Mouse (Mus musculus) liver, adult 2 months (tissue): ENCODE results near the gene Gpr182.

Source experiments
- CTCF ChIP-seq: fragments of 200-500 bp; IDR thresholded peaks from 2 replicates; pipeline ENCODE4 v1.5.1; 2011; ENCODE audit warnings: low read depth, low read length, control low read depth
- POLR2A ChIP-seq: fragments of 200-500 bp; IDR thresholded peaks from 2 replicates; pipeline ENCODE4 v1.6.1; 2011; ENCODE audit warnings: low read length, control low read depth; ENCODE audit not compliant: insufficient read depth; ENCODE audit errors: extremely low read depth

DNA sequence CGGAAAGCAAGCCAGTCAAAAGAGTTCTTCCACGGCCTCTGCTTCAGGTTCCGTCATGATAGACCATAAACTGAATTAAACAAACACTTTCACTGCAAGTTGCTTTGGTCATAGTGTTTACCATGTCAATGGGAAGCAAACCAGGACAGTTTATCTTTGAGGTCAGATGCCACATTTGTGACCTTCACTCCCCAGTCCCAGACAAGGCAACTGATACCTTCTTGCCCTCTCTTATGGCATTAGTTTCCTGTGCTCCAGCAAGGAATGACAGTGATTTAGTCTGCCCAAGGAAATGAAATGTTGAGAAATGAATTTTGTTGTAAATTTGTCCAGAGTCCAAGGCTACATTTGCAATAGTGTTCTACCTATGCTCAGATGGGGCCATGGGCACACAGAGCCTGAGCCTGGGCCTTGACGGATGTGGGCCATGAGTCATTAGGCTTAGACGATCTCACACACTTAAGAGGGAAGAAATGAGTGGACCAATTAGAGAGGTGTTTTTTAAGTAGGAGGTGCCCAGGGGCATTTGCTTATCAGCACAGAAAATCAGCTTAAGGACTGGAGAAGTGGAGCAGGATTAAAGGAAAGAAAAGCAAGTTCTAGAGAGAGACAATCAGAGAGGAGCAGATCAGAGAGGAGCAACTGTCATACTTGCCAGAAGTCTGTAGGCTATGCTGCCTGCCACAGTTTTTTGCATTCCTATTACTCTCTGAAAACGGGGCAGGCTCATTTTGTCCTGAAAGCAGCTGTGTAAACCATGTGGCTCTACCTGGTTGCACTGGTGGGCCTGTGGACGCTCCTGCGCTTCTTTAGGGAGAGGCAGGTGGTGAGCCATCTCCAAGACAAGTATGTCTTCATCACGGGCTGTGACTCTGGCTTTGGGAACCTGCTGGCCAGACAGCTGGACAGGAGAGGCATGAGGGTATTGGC lies 7.9 kb upstream of the Gpr182 start, which contains the start of the genes Rdh1 and Rdh16f1:
- TF ChIP-seq CTCF, result no peak
- TF ChIP-seq POLR2A, result no peak
